Mouse (Mus musculus) MEL (cell line): ENCODE results near the gene Zbtb40.

Experiments
- CTCF ChIP-seq, 3 experiments: IDR thresholded peaks in 2 of 3; conservative IDR thresholded peaks in 1 of 3; 2 replicates each; pipeline ENCODE4 v1.5.1; 2011 to 2012; ENCODE audit warnings: low read length in 3 of 3, low read depth in 2 of 3, mild to moderate bottlenecking in 2 of 3, improper control_type of control experiment in 1 of 3, inconsistent platforms in 1 of 3, mixed read lengths in 1 of 3, moderate library complexity in 1 of 3; ENCODE audit not compliant: control insufficient read depth in 1 of 3, insufficient read depth in 1 of 3, poor library complexity in 1 of 3, severe bottlenecking in 1 of 3
- MAFK ChIP-seq: IDR thresholded peaks from 2 replicates; pipeline ENCODE4 v1.6.1; 2011; ENCODE audit warnings: low read depth, mild to moderate bottlenecking, low read length, improper control_type of control experiment, borderline replicate concordance
- MAX ChIP-seq: IDR thresholded peaks from 2 replicates; pipeline ENCODE4 v1.6.1; 2011; ENCODE audit warnings: low read length, improper control_type of control experiment
- POLR2A ChIP-seq, 2 experiments: IDR thresholded peaks; 2 replicates each; pipeline ENCODE4 v1.6.1; 2011 to 2012; ENCODE audit warnings: low read length in 2 of 2, mild to moderate bottlenecking in 2 of 2, control low read depth in 1 of 2, improper control_type of control experiment in 1 of 2, low read depth in 1 of 2, moderate library complexity in 1 of 2; ENCODE audit not compliant: control insufficient read depth in 1 of 2, insufficient read depth in 1 of 2, poor library complexity in 1 of 2
- TBP ChIP-seq: IDR thresholded peaks from 2 replicates; pipeline ENCODE4 v1.8.0; 2011; ENCODE audit warnings: low read depth, low read length, improper control_type of control experiment
- USF2 ChIP-seq, 2 experiments: IDR thresholded peaks; 2 replicates each; pipeline ENCODE4 v1.6.1; 2011 to 2012; ENCODE audit warnings: improper control_type of control experiment in 2 of 2, low read length in 2 of 2, borderline replicate concordance in 1 of 2, inconsistent platforms in 1 of 2, low read depth in 1 of 2, mild to moderate bottlenecking in 1 of 2; ENCODE audit not compliant: insufficient read depth in 1 of 2
- ZMIZ1 ChIP-seq: IDR thresholded peaks from 2 replicates; pipeline ENCODE4 v1.6.1; 2012; ENCODE audit warnings: low read depth, mild to moderate bottlenecking, inconsistent platforms, low read length, improper control_type of control experiment, moderate library complexity

GRCm38 (mm10) chr4:137025570-137025969, 23.0 kb downstream of the Zbtb40 start:
- TF ChIP-seq MAFK (no peak), MAX (no peak), POLR2A (IDR thresholded peaks at IDR 0.05; ENCODE audit: control insufficient read depth in 1 of 2, insufficient read depth in 1 of 2, low read depth in 1 of 2, low read length in 2 of 2, poor library complexity in 1 of 2) (no peak), CTCF (IDR thresholded peaks at IDR 0.05 in 2 of 3, conservative IDR thresholded peaks at IDR 0.05 in 1 of 3; ENCODE audit: control insufficient read depth in 1 of 3, insufficient read depth in 1 of 3, low read depth in 2 of 3, low read length in 3 of 3, poor library complexity in 1 of 3, severe bottlenecking in 1 of 3) (peak; percentile 12 to 17 (median 17); a peak in 3 of 6 replicates), TBP (no peak), ZMIZ1 (no peak), USF2 (IDR thresholded peaks at IDR 0.05; ENCODE audit: borderline replicate concordance in 1 of 2, insufficient read depth in 1 of 2, low read depth in 1 of 2, low read length in 2 of 2) (no peak)
